Mouse (Mus musculus): Measurements from ENCODE around the gene Gmppb. TPM values are rescaled to one million over a fixed set of nuclear protein-coding genes. Genes with fewer than 3 reads are reported as not detected.

Gmppb gene
- total RNA-seq, 2 experiments from 2014 or later, result 4.1 to 5.6 TPM

Other genes with a start within 250 kb of the Gmppb start
- 29.5 and 31.3 TPM in 2 replicates for gene Rbm6, start 176.0 kb upstream of the Gmppb start, total RNA-seq (2015; ENCODE audit: low replicate concordance)
- gene Rbm6, start 176.0 kb upstream of the Gmppb start, total RNA-seq (2017; ENCODE audit: low replicate concordance), result 60.6 and 79.6 TPM in 2 replicates
- 2.5 and 4.4 TPM in 2 replicates for gene Mon1a, start 161.1 kb upstream of the Gmppb start, total RNA-seq (2015; ENCODE audit: low replicate concordance)
- 2.0 and 2.7 TPM in 2 replicates for gene Mon1a, start 161.1 kb upstream of the Gmppb start, total RNA-seq (2017; ENCODE audit: low replicate concordance)
- not detected in 2 replicates for gene Mst1r, start 142.4 kb upstream of the Gmppb start, total RNA-seq (2015; ENCODE audit: low replicate concordance)
- gene Mst1r, start 142.4 kb upstream of the Gmppb start, total RNA-seq (2017; ENCODE audit: low replicate concordance), result 0.43 TPM in 1 of 2 replicates, not detected in the other
- not detected in 2 replicates for gene Actl11, start 120.8 kb upstream of the Gmppb start, total RNA-seq (2015; ENCODE audit: low replicate concordance)
- not detected in 2 replicates for gene Actl11, start 120.8 kb upstream of the Gmppb start, total RNA-seq (2017; ENCODE audit: low replicate concordance)
- not detected in 2 replicates for gene Camkv, start 113.6 kb upstream of the Gmppb start, total RNA-seq (2015; ENCODE audit: low replicate concordance)
- not detected in 2 replicates for gene Camkv, start 113.6 kb upstream of the Gmppb start, total RNA-seq (2017; ENCODE audit: low replicate concordance)
- 2.5 and 4.4 TPM in 2 replicates for gene Traip, start 99.1 kb upstream of the Gmppb start, total RNA-seq (2015; ENCODE audit: low replicate concordance)
- gene Traip, start 99.1 kb upstream of the Gmppb start, total RNA-seq (2017; ENCODE audit: low replicate concordance), result 12.5 and 15.2 TPM in 2 replicates
- gene Uba7, start 73.7 kb upstream of the Gmppb start, total RNA-seq (2015; ENCODE audit: low replicate concordance), result 392 and 403 TPM in 2 replicates
- 364 and 493 TPM in 2 replicates for gene Uba7, start 73.7 kb upstream of the Gmppb start, total RNA-seq (2017; ENCODE audit: low replicate concordance)
- 0.96 and 4.4 TPM in 2 replicates for gene Gm20661, start 66.2 kb upstream of the Gmppb start, total RNA-seq (2015; ENCODE audit: low replicate concordance)
- gene Gm20661, start 66.2 kb upstream of the Gmppb start, total RNA-seq (2017; ENCODE audit: low replicate concordance), result 5.3 and 12.9 TPM in 2 replicates
- gene Inka1, start 63.4 kb upstream of the Gmppb start, total RNA-seq (2015; ENCODE audit: low replicate concordance), result 11.1 and 32.3 TPM in 2 replicates
- gene Inka1, start 63.4 kb upstream of the Gmppb start, total RNA-seq (2017; ENCODE audit: low replicate concordance), result 16.3 and 18.1 TPM in 2 replicates
- 4.4 and 11.3 TPM in 2 replicates for gene Cdhr4, start 56.7 kb upstream of the Gmppb start, total RNA-seq (2015; ENCODE audit: low replicate concordance)
- gene Cdhr4, start 56.7 kb upstream of the Gmppb start, total RNA-seq (2017; ENCODE audit: low replicate concordance), result 2.5 and 17.0 TPM in 2 replicates
- gene Gm20662, start 52.9 kb upstream of the Gmppb start, total RNA-seq (2015; ENCODE audit: low replicate concordance), result not detected in 2 replicates
- gene Gm20662, start 52.9 kb upstream of the Gmppb start, total RNA-seq (2017; ENCODE audit: low replicate concordance), result 2.5 and 16.9 TPM in 2 replicates
- gene Ip6k1, start 46.7 kb upstream of the Gmppb start, total RNA-seq (2015; ENCODE audit: low replicate concordance), result 146 and 206 TPM in 2 replicates
- gene Ip6k1, start 46.7 kb upstream of the Gmppb start, total RNA-seq (2017; ENCODE audit: low replicate concordance), result 245 and 289 TPM in 2 replicates
- gene Amigo3, start 3.9 kb downstream of the Gmppb start, total RNA-seq (2015; ENCODE audit: low replicate concordance), result 0.77 TPM in 1 of 2 replicates, not detected in the other
- gene Amigo3, start 3.9 kb downstream of the Gmppb start, total RNA-seq (2017; ENCODE audit: low replicate concordance), result 2.3 and 2.8 TPM in 2 replicates
- gene Mst1, start 31.2 kb downstream of the Gmppb start, total RNA-seq (2015; ENCODE audit: low replicate concordance), result 33.0 and 48.8 TPM in 2 replicates
- gene Mst1, start 31.2 kb downstream of the Gmppb start, total RNA-seq (2017; ENCODE audit: low replicate concordance), result 6.6 and 13.4 TPM in 2 replicates
- 734 and 842 TPM in 2 replicates for gene Rnf123, start 34.1 kb downstream of the Gmppb start, total RNA-seq (2015; ENCODE audit: low replicate concordance)
- 498 and 626 TPM in 2 replicates for gene Rnf123, start 34.1 kb downstream of the Gmppb start, total RNA-seq (2017; ENCODE audit: low replicate concordance)
- 123 and 182 TPM in 2 replicates for gene Apeh, start 45.4 kb downstream of the Gmppb start, total RNA-seq (2015; ENCODE audit: low replicate concordance)
- 219 and 268 TPM in 2 replicates for gene Apeh, start 45.4 kb downstream of the Gmppb start, total RNA-seq (2017; ENCODE audit: low replicate concordance)
- 0.38 and 1.0 TPM in 2 replicates for gene Bsn, start 141.1 kb downstream of the Gmppb start, total RNA-seq (2015; ENCODE audit: low replicate concordance)
- gene Bsn, start 141.1 kb downstream of the Gmppb start, total RNA-seq (2017; ENCODE audit: low replicate concordance), result 1.3 and 2.0 TPM in 2 replicates
- gene Dag1, start 214.7 kb downstream of the Gmppb start, total RNA-seq (2015; ENCODE audit: low replicate concordance), result 1.7 and 6.7 TPM in 2 replicates
- 1.7 TPM in 2 replicates for gene Dag1, start 214.7 kb downstream of the Gmppb start, total RNA-seq (2017; ENCODE audit: low replicate concordance)
- 0.58 TPM in 1 of 2 replicates, not detected in the other for gene Nicn1, start 241.2 kb downstream of the Gmppb start, total RNA-seq (2015; ENCODE audit: low replicate concordance)
- gene Nicn1, start 241.2 kb downstream of the Gmppb start, total RNA-seq (2017; ENCODE audit: low replicate concordance), result 1.0 TPM in 1 of 2 replicates, not detected in the other
- gene Amt, start 247.6 kb downstream of the Gmppb start, total RNA-seq (2015; ENCODE audit: low replicate concordance), result not detected in 2 replicates
- 0.51 TPM in 1 of 2 replicates, not detected in the other for gene Amt, start 247.6 kb downstream of the Gmppb start, total RNA-seq (2017; ENCODE audit: low replicate concordance)

All from erythroblast, adult 5-6 weeks (primary cell).